Mouse (Mus musculus) neural tube, embryonic 12.5 days (tissue): ENCODE results near the gene Gm609. TPM values are rescaled to one million over a fixed set of nuclear protein-coding genes. Genes with fewer than 3 reads are reported as not detected.

Experiments
- ATAC-seq: fragments of 200-750 bp; cut with Nextera tagmentation; 2 replicates; pipeline ENCODE4 v1.8.0; 2017; ENCODE audit warnings: low read depth, mild to moderate bottlenecking, moderate TSS enrichment, moderate library complexity; ENCODE audit not compliant: low FRiP score
- H3K27ac ChIP-seq: fragments of 300-500 bp; sonication (generic); 2 replicates; pipeline ENCODE4 v1.5.1; 2016
- H3K27me3 ChIP-seq: fragments of 300-500 bp; sonication (generic); replicated peaks from 2 replicates; pipeline ENCODE4 v1.6.1; 2016; ENCODE audit warnings: mild to moderate bottlenecking
- H3K36me3 ChIP-seq: fragments of 300-500 bp; sonication (generic); 2 replicates; pipeline ENCODE4 v1.6.1; 2016; ENCODE audit warnings: mild to moderate bottlenecking
- H3K4me1 ChIP-seq: fragments of 300-500 bp; sonication (generic); 2 replicates; pipeline ENCODE4 v1.6.1; 2016
- H3K4me2 ChIP-seq: fragments of 300-500 bp; sonication (generic); replicated peaks from 2 replicates; pipeline ENCODE4 v1.6.1; 2016; ENCODE audit warnings: mild to moderate bottlenecking
- H3K4me3 ChIP-seq: fragments of 300-500 bp; sonication (generic); 2 replicates; pipeline ENCODE4 v1.5.1; 2016
- H3K9ac ChIP-seq: fragments of 300-500 bp; sonication (generic); 2 replicates; pipeline ENCODE4 v1.6.1; 2016; ENCODE audit warnings: mild to moderate bottlenecking
- H3K9me3 ChIP-seq: fragments of 300-500 bp; sonication (generic); 2 replicates; pipeline ENCODE4 v1.6.1; 2016; ENCODE audit warnings: mild to moderate bottlenecking
- WGBS: fragments of 180-500 bp; shearing (Covaris S2); methylation state at CpG from one replicate; pipeline ENCODE4 v1.1.7; 2016; 5-methylcytosine and 5-hydroxymethylcytosine counted together
- polyA plus RNA-seq: library from polyadenylated mRNA; unstranded; fragments of >200 nt; fragmentation: Nextera tagmentation; extraction: Ambion mirVana; gene quantifications from 2 replicates; pipeline ENCODE4 v1.2.1, GENCODE M21; 2016

The Gm609 gene
- polyA plus RNA-seq, 1 experiment from 2014 or later = not detected

GRCm38 (mm10) chr16:45390286-45390956, 102.3 kb downstream of the Gm609 start:
- Histone ChIP-seq H3K36me3 (peaks cover 7% of the 10 kb centered on the region), H3K27me3 (no peaks in the 10 kb centered on the region), H3K27ac (no peak overlapping the region), H3K9ac (no peak overlapping the region), H3K4me3 (no peak overlapping the region), H3K9me3 (no peaks in the 10 kb centered on the region), H3K4me2 (no peak overlapping the region), H3K4me1 (no peaks in the 10 kb centered on the region)
- no peak for ATAC-seq
- WGBS = 84% methylated on average over 5 of the region's 5 CpGs

- H3K9ac ChIP-seq = no peak overlapping the region
- 86% methylated on average over 2 of the region's 2 CpGs for WGBS
- H3K4me3 ChIP-seq = no peak overlapping the region
- no peaks in the 10 kb centered on the region for H3K27me3 ChIP-seq
- no peak for ATAC-seq
- no peaks in the 10 kb centered on the region for H3K9me3 ChIP-seq
- peaks cover 7% of the 10 kb centered on the region for H3K36me3 ChIP-seq
- no peak overlapping the region for H3K27ac ChIP-seq
- H3K4me1 ChIP-seq = no peaks in the 10 kb centered on the region
- H3K4me2 ChIP-seq = no peak overlapping the region
Measured at GRCm38 (mm10) chr16:45389833-45390232, 102.9 kb downstream of the Gm609 start.

GRCm38 (mm10) chr16:45389041-45389440, 103.7 kb downstream of the Gm609 start:
- Histone ChIP-seq H3K9me3 (no peaks in the 10 kb centered on the region), H3K4me3 (no peak overlapping the region), H3K27ac (no peak overlapping the region), H3K9ac (no peak overlapping the region), H3K36me3 (no peaks in the 10 kb centered on the region), H3K4me1 (no peaks in the 10 kb centered on the region), H3K4me2 (no peak overlapping the region), H3K27me3 (no peaks in the 10 kb centered on the region)
- no peak for ATAC-seq
- 91% methylated on average over 2 of the region's 2 CpGs for WGBS

DNA sequence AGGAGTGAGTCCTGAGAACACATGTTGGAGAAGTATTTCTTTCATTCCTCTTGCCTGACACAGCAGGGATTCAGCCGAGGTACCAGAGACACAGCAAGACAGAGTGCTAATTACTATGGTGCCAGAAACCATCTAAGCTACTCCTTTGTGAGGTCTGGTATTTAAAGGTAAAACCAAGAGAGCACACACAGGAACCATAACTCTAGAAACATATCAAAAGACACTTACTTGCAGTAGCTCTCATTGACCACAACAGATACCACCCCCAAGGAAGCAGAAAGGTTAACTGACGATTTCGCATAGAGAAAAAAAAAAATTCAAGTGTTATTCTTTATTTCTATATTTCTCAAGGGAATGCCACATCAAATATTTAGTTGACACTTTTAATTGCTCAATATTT, 111.0 kb downstream of the Gm609 start:
- Histone ChIP-seq H3K4me3 (no peak overlapping the region), H3K9me3 (no peaks in the 10 kb centered on the region), H3K27me3 (no peaks in the 10 kb centered on the region), H3K36me3 (peaks cover 3% of the 10 kb centered on the region), H3K4me2 (no peak overlapping the region), H3K9ac (no peak overlapping the region), H3K4me1 (no peaks in the 10 kb centered on the region), H3K27ac (no peak overlapping the region)
- WGBS = 77% methylated on average over 3 of the region's 3 CpGs
- no peak for ATAC-seq

DNA sequence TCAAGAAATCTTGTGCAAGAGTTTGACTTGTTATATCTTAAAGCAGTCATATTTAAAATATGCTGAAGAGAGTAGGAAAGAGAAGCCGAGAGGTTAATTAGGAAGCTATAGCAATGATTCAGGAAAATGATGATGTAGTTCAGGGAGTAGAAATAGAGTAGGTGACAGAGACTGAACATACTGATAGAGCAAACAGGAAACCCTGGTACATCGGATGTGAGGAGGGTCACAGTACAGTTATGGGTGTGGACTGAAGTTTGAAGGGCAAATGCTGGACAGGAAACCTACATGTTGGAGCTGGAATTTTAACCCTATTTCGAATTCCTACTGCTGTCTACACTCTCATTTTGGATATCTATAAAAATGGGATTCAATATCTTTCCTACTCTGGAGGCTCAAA, 113.8 kb downstream of the Gm609 start:
- WGBS = 83% methylated on average over 3 of the region's 3 CpGs
- Histone ChIP-seq H3K9ac (no peak overlapping the region), H3K4me1 (no peaks in the 10 kb centered on the region), H3K9me3 (no peaks in the 10 kb centered on the region), H3K27ac (no peak overlapping the region), H3K4me3 (no peak overlapping the region), H3K27me3 (no peaks in the 10 kb centered on the region), H3K4me2 (no peak overlapping the region), H3K36me3 (peaks cover 3% of the 10 kb centered on the region)
- no peak for ATAC-seq

DNA sequence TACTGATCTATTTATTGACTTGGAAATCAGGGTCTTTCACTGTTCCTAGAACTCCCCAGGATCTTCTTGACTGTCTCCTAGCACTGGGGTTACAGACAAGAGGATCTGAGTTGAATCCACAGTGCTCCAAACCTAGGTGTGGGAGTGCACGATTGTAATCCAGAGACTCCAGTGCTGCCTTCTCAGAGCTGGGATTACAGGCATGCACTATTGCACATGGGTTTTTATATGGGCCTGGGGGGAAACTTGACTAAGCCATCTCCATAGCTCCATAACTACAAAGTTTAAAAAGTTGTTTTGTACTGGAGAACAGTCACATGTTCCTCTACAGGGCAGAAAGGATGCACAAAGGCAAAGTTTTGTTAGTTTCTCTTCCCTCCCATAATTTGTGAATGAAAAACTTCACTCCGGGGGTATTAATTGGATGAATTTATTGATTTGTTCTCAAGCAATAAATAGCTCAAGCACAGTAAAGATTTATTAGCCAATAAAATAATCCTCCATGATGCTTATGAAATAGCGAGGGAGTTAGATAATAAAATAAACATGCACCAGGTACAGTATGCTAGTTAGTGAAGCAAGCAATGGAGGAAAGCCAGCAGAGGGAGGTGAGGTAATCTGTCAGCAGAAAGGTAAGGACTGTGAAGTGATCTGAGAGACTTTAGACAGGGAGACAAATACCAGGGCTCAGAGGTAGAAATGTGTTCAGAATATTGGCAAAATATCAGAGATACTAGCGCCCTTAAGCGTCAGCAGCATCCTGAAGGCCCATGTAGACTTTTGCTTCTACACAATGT, 114.4 kb downstream of the Gm609 start:
- H3K4me2 ChIP-seq = no peak overlapping the region
- H3K4me3 ChIP-seq = no peak overlapping the region
- no peaks in the 10 kb centered on the region for H3K4me1 ChIP-seq
- no peak overlapping the region for H3K27ac ChIP-seq
- H3K9ac ChIP-seq = no peak overlapping the region
- peaks cover 3% of the 10 kb centered on the region for H3K36me3 ChIP-seq
- no peaks in the 10 kb centered on the region for H3K27me3 ChIP-seq
- no peak for ATAC-seq
- 93% methylated on average over 5 of the region's 5 CpGs for WGBS
- H3K9me3 ChIP-seq = no peaks in the 10 kb centered on the region

DNA sequence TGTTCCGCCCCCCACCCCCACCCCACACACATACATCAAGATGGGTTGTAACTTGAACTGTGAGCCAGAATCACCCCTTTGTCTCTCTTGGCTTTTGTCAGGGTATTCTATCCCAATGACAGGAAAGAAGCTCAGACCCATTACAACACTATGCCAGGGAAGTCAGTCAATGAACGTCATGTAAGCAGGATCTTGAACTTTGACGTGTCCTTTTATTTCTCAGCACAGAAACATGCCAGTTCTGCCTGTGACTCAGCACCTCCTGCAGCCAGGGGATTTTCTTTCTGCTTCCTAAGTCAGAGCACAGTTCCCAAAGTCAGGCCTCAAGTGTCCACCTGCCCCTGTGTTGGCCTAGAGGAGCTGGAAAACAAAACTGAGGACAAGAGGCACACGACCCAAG, 115.4 kb downstream of the Gm609 start:
- Histone ChIP-seq H3K4me2 (no peak overlapping the region), H3K4me3 (no peak overlapping the region), H3K27ac (no peak overlapping the region), H3K9me3 (no peaks in the 10 kb centered on the region), H3K4me1 (no peaks in the 10 kb centered on the region), H3K9ac (no peak overlapping the region), H3K36me3 (no peaks in the 10 kb centered on the region; the same call in none of the 2 replicates), H3K27me3 (no peaks in the 10 kb centered on the region)
- no peak for ATAC-seq
- 89% methylated on average over 4 of the region's 4 CpGs for WGBS

DNA sequence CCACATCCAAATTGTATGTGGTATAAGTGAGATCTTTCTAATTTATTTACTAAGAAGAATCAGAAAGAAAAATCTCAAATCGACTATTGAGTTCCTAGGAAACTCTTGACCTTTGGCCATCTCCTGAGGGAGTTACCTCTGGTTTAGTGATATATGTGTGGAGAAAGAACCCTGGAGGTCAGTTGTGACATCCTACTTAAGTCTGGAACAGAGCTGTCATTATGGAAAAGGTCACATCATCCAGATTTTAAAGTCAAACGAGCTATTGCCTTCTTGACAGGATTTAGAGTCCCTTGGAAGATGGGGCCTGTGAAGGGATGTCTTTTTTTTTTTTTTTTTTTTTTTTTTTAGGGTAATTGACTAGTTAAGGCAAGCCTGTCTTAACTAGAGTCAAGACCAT, 116.0 kb downstream of the Gm609 start:
- H3K4me1 ChIP-seq = no peaks in the 10 kb centered on the region
- WGBS = 65% methylated on average over 2 of the region's 2 CpGs
- ATAC-seq = no peak
- no peak overlapping the region for H3K4me3 ChIP-seq
- H3K9me3 ChIP-seq = no peaks in the 10 kb centered on the region
- H3K27ac ChIP-seq = no peak overlapping the region
- H3K4me2 ChIP-seq = no peak overlapping the region
- no peak overlapping the region for H3K9ac ChIP-seq
- no peaks in the 10 kb centered on the region; the same call in none of the 2 replicates for H3K36me3 ChIP-seq
- H3K27me3 ChIP-seq = no peaks in the 10 kb centered on the region

- no peak overlapping the region for H3K4me3 ChIP-seq
- whole genome bisulfite sequencing = 80% methylated on average over 4 of the region's 4 CpGs
- no peaks in the 10 kb centered on the region for H3K27me3 ChIP-seq
- no peak overlapping the region for H3K27ac ChIP-seq
- H3K4me1 ChIP-seq = no peaks in the 10 kb centered on the region
- ATAC-seq = no peak
- no peak overlapping the region for H3K4me2 ChIP-seq
- no peak overlapping the region for H3K9ac ChIP-seq
- H3K36me3 ChIP-seq = no peaks in the 10 kb centered on the region; the same call in none of the 2 replicates
- no peaks in the 10 kb centered on the region for H3K9me3 ChIP-seq
Measured at GRCm38 (mm10) chr16:45376294-45376693, 116.5 kb downstream of the Gm609 start.

DNA sequence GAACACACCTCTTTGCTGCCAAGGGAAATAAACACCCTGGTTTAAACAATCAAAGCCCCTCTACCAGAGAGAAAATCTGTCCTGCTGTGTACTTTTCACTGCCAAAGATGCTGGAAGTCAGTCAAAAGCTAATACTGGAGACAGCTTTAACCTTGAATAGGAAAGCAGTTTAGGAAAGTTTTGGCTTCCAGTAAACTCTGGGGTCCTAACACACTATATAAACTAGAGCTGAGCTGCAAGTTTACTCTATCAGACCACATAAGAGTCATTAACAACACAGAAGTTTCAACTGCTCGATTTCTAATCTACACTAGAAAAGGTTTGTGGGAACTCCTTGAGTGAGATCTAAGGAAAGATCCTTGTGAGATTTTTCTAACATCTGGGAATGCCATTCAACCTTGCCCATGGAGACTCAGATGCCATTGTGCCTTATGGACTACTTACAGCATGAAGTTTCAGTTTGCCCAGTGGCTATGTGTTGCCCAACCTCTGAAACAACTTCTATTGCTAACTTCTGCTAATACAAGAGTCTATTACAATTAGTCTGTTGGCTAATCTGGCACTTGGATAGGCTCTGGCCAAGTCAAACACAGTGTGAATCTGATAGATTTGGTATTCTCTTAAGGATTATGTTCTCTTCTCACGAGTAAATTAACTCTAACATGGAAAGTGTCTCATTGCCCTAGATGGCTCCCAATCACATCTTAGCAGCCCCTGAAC, 117.1 kb downstream of the Gm609 start:
- H3K9ac ChIP-seq = no peak overlapping the region
- no peaks in the 10 kb centered on the region for H3K27me3 ChIP-seq
- H3K27ac ChIP-seq = no peak overlapping the region
- no peaks in the 10 kb centered on the region for H3K9me3 ChIP-seq
- H3K4me1 ChIP-seq = no peaks in the 10 kb centered on the region
- 82% methylated on average over 2 of the region's 2 CpGs for WGBS
- no peak for ATAC-seq
- no peak overlapping the region for H3K4me2 ChIP-seq
- H3K36me3 ChIP-seq = no peaks in the 10 kb centered on the region; the same call in 1 of the 2 replicates
- H3K4me3 ChIP-seq = no peak overlapping the region

GRCm38 (mm10) chr16:45374074-45374473, 118.7 kb downstream of the Gm609 start:
- H3K27ac ChIP-seq = no peak overlapping the region
- H3K27me3 ChIP-seq = no peaks in the 10 kb centered on the region
- no peaks in the 10 kb centered on the region for H3K9me3 ChIP-seq
- H3K9ac ChIP-seq = no peak overlapping the region
- H3K4me2 ChIP-seq = no peak overlapping the region
- 86% methylated on average over 2 of the region's 2 CpGs for WGBS
- no peaks in the 10 kb centered on the region for H3K36me3 ChIP-seq
- ATAC-seq = no peak
- H3K4me1 ChIP-seq = no peaks in the 10 kb centered on the region
- no peak overlapping the region for H3K4me3 ChIP-seq

DNA sequence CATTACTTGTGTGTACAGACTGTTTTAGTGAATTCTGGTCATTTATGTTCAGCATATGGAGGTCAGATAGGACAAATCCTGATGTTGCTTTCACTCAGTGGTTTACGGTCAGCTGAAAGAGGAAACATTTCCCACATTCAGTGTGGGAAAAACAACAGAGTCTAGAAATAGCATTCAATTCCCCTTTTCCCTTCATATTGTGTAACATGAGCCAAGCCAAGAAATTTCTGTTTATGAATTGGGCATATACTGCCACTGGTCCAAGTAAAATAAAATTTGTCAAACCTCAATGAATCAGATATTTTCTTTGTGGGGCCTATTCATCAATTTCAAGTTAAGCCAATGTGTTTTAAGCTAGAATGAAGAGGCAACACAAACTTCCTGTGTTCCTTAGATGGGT, 121.7 kb downstream of the Gm609 start:
- no peak overlapping the region for H3K4me3 ChIP-seq
- no peaks in the 10 kb centered on the region for H3K36me3 ChIP-seq
- WGBS = 91% methylated on average over 1 of the region's 1 CpGs
- H3K27me3 ChIP-seq = no peaks in the 10 kb centered on the region
- no peaks in the 10 kb centered on the region for H3K4me1 ChIP-seq
- no peak overlapping the region for H3K9ac ChIP-seq
- no peak for ATAC-seq
- H3K4me2 ChIP-seq = no peak overlapping the region
- no peak overlapping the region for H3K27ac ChIP-seq
- H3K9me3 ChIP-seq = no peaks in the 10 kb centered on the region
